Mouse (Mus musculus) embryonic facial prominence, embryonic 13.5 days (tissue): ENCODE measurements around the gene Kdr. TPM values are rescaled to one million over a fixed set of nuclear protein-coding genes. Genes with fewer than 3 reads are reported as not detected.

Source experiments
- ATAC-seq: fragments of 200-750 bp; cut with Nextera tagmentation; 2 replicates; pipeline ENCODE4 v1.8.0; 2017; ENCODE audit warnings: low read depth; ENCODE audit not compliant: insufficient number of reproducible peaks, insufficient read depth, low FRiP score, low TSS enrichment
- H3K27ac ChIP-seq: fragments of 300-500 bp; sonication (generic); 2 replicates; pipeline ENCODE4 v1.5.1; 2015; ENCODE audit warnings: moderate library complexity, mild to moderate bottlenecking, inconsistent platforms
- H3K27me3 ChIP-seq: fragments of 300-500 bp; sonication (generic); 2 replicates; pipeline ENCODE4 v1.6.1; 2015; ENCODE audit warnings: mild to moderate bottlenecking, inconsistent platforms
- H3K36me3 ChIP-seq: fragments of 300-500 bp; sonication (generic); 2 replicates; pipeline ENCODE4 v1.6.1; 2015; ENCODE audit warnings: mild to moderate bottlenecking, inconsistent platforms
- H3K4me1 ChIP-seq: fragments of 300-500 bp; sonication (generic); 2 replicates; pipeline ENCODE4 v1.6.1; 2015; ENCODE audit warnings: inconsistent platforms
- H3K4me2 ChIP-seq: fragments of 300-500 bp; sonication (generic); 2 replicates; pipeline ENCODE4 v1.6.1; 2015; ENCODE audit warnings: moderate library complexity, mild to moderate bottlenecking, inconsistent platforms
- H3K4me3 ChIP-seq: fragments of 300-500 bp; sonication (generic); 2 replicates; pipeline ENCODE4 v1.5.1; 2015; ENCODE audit warnings: mild to moderate bottlenecking, inconsistent platforms
- H3K9ac ChIP-seq: fragments of 300-500 bp; sonication (generic); 2 replicates; pipeline ENCODE4 v1.6.1; 2015; ENCODE audit warnings: mild to moderate bottlenecking, inconsistent platforms
- H3K9me3 ChIP-seq: fragments of 300-500 bp; sonication (generic); 2 replicates; pipeline ENCODE4 v1.6.1; 2016; ENCODE audit warnings: inconsistent platforms
- WGBS: fragments of 180-500 bp; shearing (Covaris S2); methylation state at CpG from one replicate; pipeline ENCODE4 v1.1.7; 2015; ENCODE audit warnings: mixed read lengths; 5-methylcytosine and 5-hydroxymethylcytosine counted together
- microRNA-seq: library from miRNA; unstranded; fragments of <30 nt; microRNA quantifications from one replicate; pipeline ENCODE4, GENCODE M21; 2016
- polyA plus RNA-seq: library from polyadenylated mRNA; unstranded; fragments of >200 nt; fragmentation: Nextera tagmentation; extraction: Ambion mirVana; gene quantifications from 2 replicates; pipeline ENCODE4 v1.2.1, GENCODE M21; 2015

Gene Kdr
- polyA plus RNA-seq, 1 experiment from 2014 or later = 20.6 TPM

DNA sequence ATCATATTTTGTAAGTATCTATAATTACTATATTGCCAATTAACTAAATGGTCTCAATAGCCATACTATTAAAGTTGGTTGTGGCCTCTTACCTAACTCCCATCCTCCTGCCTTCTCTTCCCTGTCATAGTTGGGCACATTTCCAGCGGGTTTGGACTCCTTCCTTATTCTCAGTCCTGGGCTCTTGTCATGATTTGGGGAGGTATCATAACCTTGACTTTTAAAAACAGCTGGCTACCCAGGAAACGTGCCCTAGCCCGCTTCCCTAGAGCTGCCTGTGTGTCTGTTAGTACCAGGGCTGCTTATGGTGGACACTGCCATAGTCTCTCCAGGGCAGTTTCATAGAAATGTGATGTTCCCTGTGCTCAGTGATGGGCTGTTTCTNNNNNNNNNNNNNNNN lies 82.9 kb downstream of the Kdr start:
- no peak overlapping the region for H3K27ac ChIP-seq
- H3K4me2 ChIP-seq = no peak overlapping the region

DNA sequence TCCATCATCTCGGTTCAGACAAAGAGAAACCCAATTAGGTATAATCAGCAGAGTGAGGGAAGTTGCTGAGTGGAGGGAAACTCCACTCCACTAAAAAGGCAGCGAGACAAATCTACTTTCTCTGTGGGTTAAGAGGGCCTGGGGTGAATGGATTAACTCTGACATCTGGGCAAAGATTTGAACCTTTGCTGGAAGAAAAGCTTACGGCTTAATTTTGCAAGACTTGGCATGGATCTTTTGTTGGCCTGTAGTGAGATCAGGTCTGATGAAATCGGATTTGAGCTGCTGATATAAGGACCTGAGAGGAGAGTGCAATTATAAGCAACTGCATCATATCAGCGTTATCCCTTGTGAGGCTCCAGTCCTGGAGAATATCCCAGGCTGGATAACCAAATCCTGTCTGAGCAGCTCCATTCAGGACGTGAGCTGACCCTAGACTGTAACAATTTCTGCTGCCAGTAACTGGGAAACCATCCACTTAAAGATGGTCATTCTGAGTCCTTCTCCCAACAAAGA lies 85.2 kb downstream of the Kdr start:
- no peaks in the 10 kb centered on the region for H3K9me3 ChIP-seq
- H3K36me3 ChIP-seq = no peaks in the 10 kb centered on the region
- 38% methylated on average over 6 of the region's 6 CpGs for WGBS
- no peaks in the 10 kb centered on the region for H3K4me1 ChIP-seq
- no peak overlapping the region for H3K27ac ChIP-seq
- no peaks in the 10 kb centered on the region for H3K27me3 ChIP-seq
- no peak overlapping the region for H3K4me3 ChIP-seq
- no peak overlapping the region for H3K9ac ChIP-seq
- H3K4me2 ChIP-seq = no peak overlapping the region
- no peak for ATAC-seq

More for the DNA sequence above, 82.9 kb downstream of the Kdr start:
- no peaks in the 10 kb centered on the region for H3K9me3 ChIP-seq
- H3K4me3 ChIP-seq = no peak overlapping the region
- ATAC-seq = no peak
- WGBS = 79% methylated on average over 3 of the region's 3 CpGs
- no peaks in the 10 kb centered on the region for H3K27me3 ChIP-seq
- no peaks in the 10 kb centered on the region for H3K36me3 ChIP-seq
- no peak overlapping the region for H3K9ac ChIP-seq
- no peaks in the 10 kb centered on the region for H3K4me1 ChIP-seq

Small RNA genes lying within 50 kb of the gene (microRNA-seq; reads per million reads assigned to microRNA genes)
- gene Gm25374 = not detected

Other genes with a start within 250 kb of the Kdr start
- gene Srd5a3, start 161.8 kb upstream of the Kdr start, polyA plus RNA-seq = 32.8 and 36.4 TPM in 2 replicates
- 104 and 107 TPM in 2 replicates for gene Tmem165, start 205.4 kb upstream of the Kdr start, polyA plus RNA-seq